ENCODE assay signal across 7 mouse cellular contexts in genomic region chr9:20384532-20385342, GRCm38 (mm10). TPM values are rescaled to one million over a fixed set of nuclear protein-coding genes. Genes with fewer than 3 reads are reported as not detected.
A peak's percentile ranks its signal among the peaks of the same experiment; 100 is the strongest.
DNase-seq lines count a peak whose midpoint lies in the region; ATAC-seq lines count a peak whose summit lies in the region.

Zfp560 (minus strand) TSS chr9:20385177.

- peak within 1 kb of the TSS; percentile 77 for H3K4me2 ChIP-seq in intestine, embryonic 15.5 days (replicated peaks)

- no peaks in the 10 kb centered on the region for H3K27me3 ChIP-seq in intestine, embryonic 15.5 days (replicated peaks)
- H3K27me3 ChIP-seq in midbrain, embryonic 10.5 days (ENCODE audit: low read depth, poor library complexity, severe bottlenecking): no peaks in the 10 kb centered on the region

- peak within 1 kb of the TSS; percentile 66 for H3K9ac ChIP-seq in intestine, embryonic 15.5 days

- ATAC-seq in intestine, embryonic 15.5 days: peak; percentile 100

- 1% methylated on average over 40 of the region's 40 CpGs for WGBS in intestine, embryonic 15.5 days
- WGBS in midbrain, embryonic 10.5 days: 3% methylated on average over 40 of the region's 40 CpGs

- no peaks in the 10 kb centered on the region for H3K4me1 ChIP-seq in intestine, embryonic 15.5 days (replicated peaks)
- H3K4me1 ChIP-seq in midbrain, embryonic 10.5 days: peaks cover 18% of the 10 kb centered on the region

- H3K36me3 ChIP-seq in intestine, embryonic 15.5 days: no peaks in the 10 kb centered on the region
- H3K36me3 ChIP-seq in midbrain, embryonic 10.5 days: no peaks in the 10 kb centered on the region

- DNase-seq in adrenal gland, adult 2 months: peak; percentile 91
- peak; percentile 90 for DNase-seq in embryo, embryonic 11.5 days (ENCODE audit: low read depth, low spot score)
- DNase-seq in gastrocnemius, postnatal 36 days: peak; percentile 81 to 89
- peak; percentile 89 for DNase-seq in left cerebral cortex, postnatal 25 days (ENCODE audit: low spot score in 2 of 2)
- DNase-seq in midbrain, embryonic 10.5 days (ENCODE audit: low spot score): peak; percentile 94
- DNase-seq in right cerebral cortex, postnatal 4 days: peak; percentile 91

- intact Hi-C loops in gastrocnemius, postnatal 36 days (cut with DNase I): no loop called here
- intact Hi-C loops in left cerebral cortex, postnatal 25 days (cut with DNase I): no loop called here

- H3K4me3 ChIP-seq in intestine, embryonic 15.5 days (replicated peaks): peak within 1 kb of the TSS; percentile 57
- peak within 1 kb of the TSS; percentile 69 for H3K4me3 ChIP-seq in midbrain, embryonic 10.5 days

- H3K9me3 ChIP-seq in intestine, embryonic 15.5 days: no peaks in the 10 kb centered on the region
- peaks cover 33% of the 10 kb centered on the region for H3K9me3 ChIP-seq in midbrain, embryonic 10.5 days (replicated peaks)

- H3K27ac ChIP-seq in intestine, embryonic 15.5 days: peak within 1 kb of the TSS; percentile 46; the same call in 1 of the 2 replicates
- peak within 1 kb of the TSS; percentile 82 for H3K27ac ChIP-seq in midbrain, embryonic 10.5 days (replicated peaks)

RNA-seq across cellular contexts. Expression of gene Zfp560, which starts in this region (rescaled TPM):
- 1 to 10 TPM; 3.9 to 9.4 TPM for total RNA-seq in adrenal gland, adult 2 months (2021)
- 0.92 and 1.6 TPM in 2 replicates for polyA plus RNA-seq in adrenal gland, adult 2 months (2012; rRNA removed)
- 10 to 100 TPM in 1 of 2 experiments, 1 to 10 TPM in 1; 9.2 to 10.8 TPM for total RNA-seq in gastrocnemius, postnatal 36 days (2021)
- polyA plus RNA-seq in intestine, embryonic 15.5 days (2015; fragmentation: Nextera tagmentation; extraction: Ambion mirVana): 24.9 and 35.5 TPM in 2 replicates
- 10 to 100 TPM in 1 of 2 experiments, 1 to 10 TPM in 1; 8.7 to 11.3 TPM for total RNA-seq in left cerebral cortex, postnatal 25 days (2021)
- 29.1 and 32.1 TPM in 2 replicates for polyA plus RNA-seq in midbrain, embryonic 10.5 days (2016; fragmentation: Nextera tagmentation; extraction: Ambion mirVana)

Comparison
In these comparisons a context has a peak if more than half of its experiments do, and no peak if none do; other contexts are left out.
1. Peak in every context shown above with its lines: DNase-seq, ATAC-seq, H3K4me3 ChIP-seq and H3K27ac ChIP-seq.
2. RNA of gene Zfp560 (polyA plus RNA-seq): 24.9 to 35.5 TPM in intestine, embryonic 15.5 days and 29.1 to 32.1 TPM in midbrain, embryonic 10.5 days; 0.92 to 1.6 TPM in adrenal gland, adult 2 months; every median in the first group is over 10 times any median in the second.